Mouse (Mus musculus) bone marrow macrophage, adult 2 months (primary cell): Measurements from ENCODE around the gene Dennd6b.

Source experiments
- CTCF ChIP-seq: IDR thresholded peaks from 2 replicates; pipeline ENCODE4 v1.5.1; 2012; ENCODE audit warnings: low read depth, mild to moderate bottlenecking, low read length, moderate library complexity
- POLR2A ChIP-seq: IDR thresholded peaks from 2 replicates; pipeline ENCODE4 v1.6.1; 2012; ENCODE audit warnings: mild to moderate bottlenecking, low read depth, low read length, borderline replicate concordance

- no peak for TF ChIP-seq POLR2A
- TF ChIP-seq CTCF, result no peak
Observed at GRCm38 (mm10) chr15:89140048-89140658, 56.1 kb downstream of the Dennd6b start.
